Mouse (Mus musculus) lung, adult 2 months (tissue): ENCODE data around the gene Zg16. TPM values are rescaled to one million over a fixed set of nuclear protein-coding genes. Genes with fewer than 3 reads are reported as not detected.

Experiments
- DNase-seq: peaks from one replicate; pipeline ENCODE4 v3.0.0; 2022
- H3K4me1 ChIP-seq: fragments of 200-500 bp; 2 replicates; pipeline ENCODE4 v1.6.1; 2011; ENCODE audit warnings: low read length; ENCODE audit not compliant: control insufficient read depth, insufficient read depth
- H3K4me3 ChIP-seq: fragments of 200-500 bp; replicated peaks from 2 replicates; pipeline ENCODE3; 2011; ENCODE audit warnings: low read depth, mild to moderate bottlenecking, control low read depth, low read length; ENCODE audit errors: extremely low read depth
- CTCF ChIP-seq: fragments of 200-500 bp; IDR thresholded peaks from 2 replicates; pipeline ENCODE4 v1.5.1; 2011; ENCODE audit warnings: mild to moderate bottlenecking, low read length, control low read depth; ENCODE audit not compliant: insufficient read depth
- POLR2A ChIP-seq: fragments of 200-500 bp; IDR thresholded peaks from 2 replicates; pipeline ENCODE4 v1.6.1; 2011; ENCODE audit warnings: low read depth, mild to moderate bottlenecking, control low read depth, low read length, borderline replicate concordance; ENCODE audit errors: extremely low read depth
- WGBS: fragments of 180-500 bp; shearing (Covaris S2); methylation state at CpG from one replicate; pipeline ENCODE4 v1.1.7; 2018; 5-methylcytosine and 5-hydroxymethylcytosine counted together
- polyA plus RNA-seq: library from polyadenylated mRNA; depleted of rRNA; stranded (reverse); fragments of >200 nt; gene quantifications from 2 replicates; pipeline ENCODE4 v1.2.3, GENCODE M21; 2012

The Zg16 gene
- polyA plus RNA-seq, 1 experiment = 0.37 TPM

- no peaks in the 10 kb centered on the region; the same call in 1 of the 2 replicates for H3K4me1 ChIP-seq
- 37% methylated on average over 3 of the region's 3 CpGs for WGBS
- DNase-seq = no peak
- TF ChIP-seq POLR2A = no peak
- TF ChIP-seq CTCF = no peak
- H3K4me3 ChIP-seq = no peak overlapping the region
Measured at GRCm38 (mm10) chr7:127080045-127080444, 7.1 kb downstream of the Zg16 start.

GRCm38 (mm10) chr7:127077692-127078091 lies 9.4 kb downstream of the Zg16 start:
- H3K4me1 ChIP-seq = no peaks in the 10 kb centered on the region
- no peak for DNase-seq
- H3K4me3 ChIP-seq = no peak overlapping the region
- TF ChIP-seq POLR2A (no peak), CTCF (0 out of 2 replicates have a peak, but pooled peaks have one; percentile 17)
- WGBS = 91% methylated on average over 3 of the region's 3 CpGs

- no peak for TF ChIP-seq POLR2A
- no peak for TF ChIP-seq CTCF
- no peaks in the 10 kb centered on the region for H3K4me1 ChIP-seq
- WGBS = 77% methylated on average over 5 of the region's 5 CpGs
Measured at GRCm38 (mm10) chr7:127076188-127076587, 10.9 kb downstream of the Zg16 start.

GRCm38 (mm10) chr7:127073221-127073620 lies 13.9 kb downstream of the Zg16 start:
- TF ChIP-seq POLR2A (no peak), CTCF (no peak)
- 77% methylated on average over 4 of the region's 4 CpGs for WGBS
- DNase-seq = no peak
- no peaks in the 10 kb centered on the region for H3K4me1 ChIP-seq
- H3K4me3 ChIP-seq = no peak overlapping the region

More at GRCm38 (mm10) chr7:127076188-127076587, 10.9 kb downstream of the Zg16 start:
- H3K4me3 ChIP-seq = no peak overlapping the region
- no peak for DNase-seq

- no peaks in the 10 kb centered on the region for H3K4me1 ChIP-seq
- WGBS = 69% methylated on average over 4 of the region's 4 CpGs
- no peak for TF ChIP-seq POLR2A
- no peak overlapping the region for H3K4me3 ChIP-seq
- DNase-seq = no peak
Measured at GRCm38 (mm10) chr7:127070871-127071413, 16.2 kb downstream of the Zg16 start.

- WGBS = 69% methylated on average over 4 of the region's 4 CpGs
- H3K4me3 ChIP-seq = no peak overlapping the region
- H3K4me1 ChIP-seq = no peaks in the 10 kb centered on the region
Measured at GRCm38 (mm10) chr7:127066317-127066716, 20.8 kb downstream of the Zg16 start.

GRCm38 (mm10) chr7:127065538-127065937 lies 21.6 kb downstream of the Zg16 start:
- DNase-seq = no peak
- Histone ChIP-seq H3K4me3 (no peak overlapping the region), H3K4me1 (no peaks in the 10 kb centered on the region)
- no peak for TF ChIP-seq CTCF
- no peak for TF ChIP-seq POLR2A
- 84% methylated on average over 6 of the region's 6 CpGs for WGBS

More at GRCm38 (mm10) chr7:127066317-127066716, 20.8 kb downstream of the Zg16 start:
- DNase-seq = no peak
- no peak for TF ChIP-seq CTCF
- TF ChIP-seq POLR2A = no peak

GRCm38 (mm10) chr7:127055026-127055585 lies 32.0 kb downstream of the Zg16 start:
- Histone ChIP-seq H3K4me1 (no peaks in the 10 kb centered on the region), H3K4me3 (no peak overlapping the region)
- WGBS = 52% methylated on average over 5 of the region's 5 CpGs
- TF ChIP-seq POLR2A (no peak), CTCF (0 out of 2 replicates have a peak, but pooled peaks have one; percentile 4)
- DNase-seq = no peak

- under 1% methylated on average over 53 of the region's 53 CpGs for WGBS
- peak; percentile 92 for DNase-seq
- Histone ChIP-seq H3K4me1 (no peaks in the 10 kb centered on the region; the same call in 1 of the 2 replicates), H3K4me3 (peak within 1 kb of the TSS; percentile 81)
- TF ChIP-seq CTCF = no peak
- no peak for TF ChIP-seq POLR2A
Measured at GRCm38 (mm10) chr7:127041851-127042672, 45.1 kb downstream of the Zg16 start, which contains the start of gene Kif22. Kif22 (minus strand) TSS chr7:127042471.
